Mouse (Mus musculus): ENCODE data around the gene Amtn. TPM values are rescaled to one million over a fixed set of nuclear protein-coding genes. Genes with fewer than 3 reads are reported as not detected.

Gene Amtn
- polyA plus RNA-seq (2015; fragmentation: Nextera tagmentation; extraction: Ambion mirVana) = not detected in 2 replicates

DNA sequence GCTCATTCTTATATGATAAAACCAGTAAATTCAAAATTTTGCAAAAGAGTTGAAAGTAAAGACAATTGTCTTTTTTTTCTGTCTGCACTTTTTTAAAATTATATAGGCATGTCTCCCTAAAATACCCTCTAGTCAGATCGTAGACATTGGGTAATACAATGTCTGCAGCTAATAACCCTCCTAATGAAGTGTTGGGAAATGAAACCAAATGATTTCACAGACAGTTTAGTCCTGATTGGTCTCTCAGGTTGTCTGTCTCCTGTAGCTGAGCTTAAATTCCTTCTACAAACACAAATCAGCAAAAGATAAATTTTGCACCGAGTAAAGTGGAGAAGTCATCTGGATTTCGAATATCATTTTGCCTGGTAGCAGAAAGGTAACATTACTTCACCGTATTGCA, at the start of gene Amtn:
Gene Amtn, plus strand, starts transcription at position 301 of the 400 bp plus-strand sequence.

Other genes with a start within 250 kb of the Amtn start
- gene Gm11115, start 222.0 kb upstream of the Amtn start, polyA plus RNA-seq (2015; fragmentation: Nextera tagmentation; extraction: Ambion mirVana) = not detected in 2 replicates
- not detected in 2 replicates for gene Gm7714, start 107.2 kb upstream of the Amtn start, polyA plus RNA-seq (2015; fragmentation: Nextera tagmentation; extraction: Ambion mirVana)
- not detected in 2 replicates for gene Prol1, start 58.8 kb upstream of the Amtn start, polyA plus RNA-seq (2015; fragmentation: Nextera tagmentation; extraction: Ambion mirVana)
- not detected in 2 replicates for gene Ambn, start 79.9 kb downstream of the Amtn start, polyA plus RNA-seq (2015; fragmentation: Nextera tagmentation; extraction: Ambion mirVana)
- gene Enam, start 111.9 kb downstream of the Amtn start, polyA plus RNA-seq (2015; fragmentation: Nextera tagmentation; extraction: Ambion mirVana) = not detected in 2 replicates
- 0.12 and 0.15 TPM in 2 replicates for gene Jchain, start 151.8 kb downstream of the Amtn start, polyA plus RNA-seq (2015; fragmentation: Nextera tagmentation; extraction: Ambion mirVana)
- 43.9 and 51.2 TPM in 2 replicates for gene Utp3, start 178.4 kb downstream of the Amtn start, polyA plus RNA-seq (2015; fragmentation: Nextera tagmentation; extraction: Ambion mirVana)
- gene Rufy3, start 188.9 kb downstream of the Amtn start, polyA plus RNA-seq (2015; fragmentation: Nextera tagmentation; extraction: Ambion mirVana) = 8.7 and 10.8 TPM in 2 replicates